10 mouse cellular contexts compared by ENCODE assay signal in genomic region chr6:28864684-28865083, GRCm38 (mm10). TPM values are rescaled to one million over a fixed set of nuclear protein-coding genes. Genes with fewer than 3 reads are reported as not detected.
DNase-seq lines count a peak whose midpoint lies in the region; ATAC-seq and TF ChIP-seq lines count a peak whose summit lies in the region.
"Had no signal": no experiment of that assay in that cellular context is flagged by ENCODE, and none has a peak within 500 bp of the region (broad histone marks: within the 10 kb centered on the region; RNA-seq: fewer than 3 reads in every experiment).

No protein-coding gene starts in this region.

- H3K9ac ChIP-seq in limb, embryonic 13.5 days = no peak overlapping the region
- H3K9ac ChIP-seq in hindbrain, embryonic 14.5 days = peak overlapping the region; percentile 36
- 0 out of 2 replicates have a peak overlapping the region, but pooled peaks have one; percentile 26 for H3K9ac ChIP-seq in midbrain, postnatal 0 days (replicated peaks; ENCODE audit: low read length, poor library complexity, severe bottlenecking)
- H3K9ac ChIP-seq: liver, embryonic 14.5 days; stomach, embryonic 15.5 days had no signal

- H3K27ac ChIP-seq in limb, embryonic 13.5 days = peak overlapping the region; percentile 48; the same call in 1 of the 2 replicates
- no peak overlapping the region for H3K27ac ChIP-seq in limb, embryonic 10.5 days
- peak overlapping the region; percentile 83 for H3K27ac ChIP-seq in hindbrain, embryonic 14.5 days
- peak overlapping the region; percentile 57 for H3K27ac ChIP-seq in midbrain, postnatal 0 days (ENCODE audit: low read depth, low read length)
- H3K27ac ChIP-seq: liver, embryonic 14.5 days; stomach, embryonic 15.5 days had no signal

- TF ChIP-seq CTCF in midbrain, postnatal 0 days (IDR thresholded peaks at IDR 0.05) = no peak

- ATAC-seq in limb, embryonic 13.5 days (ENCODE audit: low FRiP score, low read depth) = no peak
- ATAC-seq in hindbrain, embryonic 14.5 days (ENCODE audit: low FRiP score) = peak; percentile 67
- ATAC-seq in midbrain, postnatal 0 days (ENCODE audit: low FRiP score) = peak; percentile 59; the same call in 1 of the 2 replicates

- no peaks in the 10 kb centered on the region for H3K27me3 ChIP-seq in limb, embryonic 13.5 days
- H3K27me3 ChIP-seq in limb, embryonic 10.5 days (ENCODE audit: low read depth, poor library complexity, severe bottlenecking) = no peaks in the 10 kb centered on the region
- H3K27me3 ChIP-seq in hindbrain, embryonic 14.5 days (ENCODE audit: control insufficient read depth, insufficient read depth, low read length) = no peaks in the 10 kb centered on the region
- no peaks in the 10 kb centered on the region; the same call in 1 of the 2 replicates for H3K27me3 ChIP-seq in midbrain, postnatal 0 days (ENCODE audit: insufficient read depth, low read length)
- H3K27me3 ChIP-seq: stomach, embryonic 15.5 days had no signal

- DNase-seq in limb, embryonic 10.5 days (ENCODE audit: low spot score) = no peak
- peak; percentile 42 to 47 for DNase-seq in cerebellum, postnatal 14 days
- peak; percentile 66 for DNase-seq in hindbrain, embryonic 14.5 days (ENCODE audit: low spot score)
- peak; percentile 70 for DNase-seq in midbrain, postnatal 0 days (ENCODE audit: low spot score)
- DNase-seq in c-Kit-positive CD71-positive TER-119-positive erythroid progenitor cells, embryonic 14.5 days (ENCODE audit: low spot score) = no peak
- DNase-seq in testis, postnatal 14 days (ENCODE audit: low spot score) = no peak
- no peak for DNase-seq in embryo, embryonic 11 days

- no peak overlapping the region for H3K4me2 ChIP-seq in limb, embryonic 13.5 days (replicated peaks)
- no peak overlapping the region; the same call in 1 of the 2 replicates for H3K4me2 ChIP-seq in hindbrain, embryonic 14.5 days (replicated peaks)
- no peak overlapping the region for H3K4me2 ChIP-seq in midbrain, postnatal 0 days (ENCODE audit: low read depth, low read length, poor library complexity, severe bottlenecking)
- H3K4me2 ChIP-seq: stomach, embryonic 15.5 days had no signal

- H3K9me3 ChIP-seq in limb, embryonic 13.5 days = no peaks in the 10 kb centered on the region
- no peaks in the 10 kb centered on the region for H3K9me3 ChIP-seq in limb, embryonic 10.5 days (replicated peaks)
- H3K9me3 ChIP-seq in hindbrain, embryonic 14.5 days (ENCODE audit: control insufficient read depth, low read length) = no peaks in the 10 kb centered on the region
- H3K9me3 ChIP-seq in midbrain, postnatal 0 days (ENCODE audit: low read length) = no peaks in the 10 kb centered on the region
- H3K9me3 ChIP-seq: stomach, embryonic 15.5 days had no signal

- H3K36me3 ChIP-seq in limb, embryonic 13.5 days = no peaks in the 10 kb centered on the region
- no peaks in the 10 kb centered on the region for H3K36me3 ChIP-seq in limb, embryonic 10.5 days
- no peaks in the 10 kb centered on the region for H3K36me3 ChIP-seq in hindbrain, embryonic 14.5 days (replicated peaks; ENCODE audit: control insufficient read depth, insufficient read depth)
- no peaks in the 10 kb centered on the region for H3K36me3 ChIP-seq in midbrain, postnatal 0 days (ENCODE audit: insufficient read depth, low read length)
- H3K36me3 ChIP-seq: stomach, embryonic 15.5 days had no signal

- no peak overlapping the region for H3K4me3 ChIP-seq in limb, embryonic 13.5 days
- H3K4me3 ChIP-seq in limb, embryonic 10.5 days = no peak overlapping the region
- no peak overlapping the region for H3K4me3 ChIP-seq in hindbrain, embryonic 14.5 days (replicated peaks; ENCODE audit: low read length)
- no peak overlapping the region for H3K4me3 ChIP-seq in midbrain, postnatal 0 days (ENCODE audit: low read depth, low read length)
- H3K4me3 ChIP-seq: stomach, embryonic 15.5 days had no signal

- H3K4me1 ChIP-seq in limb, embryonic 13.5 days = peaks cover 16% of the 10 kb centered on the region
- peaks cover 19% of the 10 kb centered on the region for H3K4me1 ChIP-seq in limb, embryonic 10.5 days
- peaks cover 19% of the 10 kb centered on the region for H3K4me1 ChIP-seq in hindbrain, embryonic 14.5 days (replicated peaks; ENCODE audit: control insufficient read depth, insufficient read depth, low read length)
- H3K4me1 ChIP-seq in midbrain, postnatal 0 days (ENCODE audit: insufficient read depth, low read length) = peaks cover 12% of the 10 kb centered on the region

- WGBS in limb, embryonic 13.5 days = 36% methylated on average over 5 of the region's 5 CpGs
- 61% methylated on average over 5 of the region's 5 CpGs for WGBS in limb, embryonic 10.5 days
- WGBS in hindbrain, embryonic 14.5 days = 15% methylated on average over 5 of the region's 5 CpGs
- 28% methylated on average over 5 of the region's 5 CpGs for WGBS in midbrain, postnatal 0 days

RNA-seq across cellular contexts. Expression of gene Lrrc4, which starts 33.1 kb away (rescaled TPM):
- polyA plus RNA-seq in limb, embryonic 13.5 days (2015; fragmentation: Nextera tagmentation; extraction: Ambion mirVana) = 0.36 and 0.42 TPM in 2 replicates
- polyA plus RNA-seq in limb, embryonic 10.5 days (2016; fragmentation: Nextera tagmentation; extraction: Ambion mirVana) = 0.16 and 0.36 TPM in 2 replicates
- polyA plus RNA-seq in hindbrain, embryonic 14.5 days (2014; fragmentation: Nextera tagmentation; extraction: Ambion mirVana) = 9.6 and 10.4 TPM in 2 replicates
- total RNA-seq in midbrain, postnatal 0 days (2014; rRNA removed) = 45.0 and 61.2 TPM in 2 replicates
- 5.8 and 5.9 TPM in 2 replicates for polyA plus RNA-seq in midbrain, postnatal 0 days (2015; fragmentation: Nextera tagmentation; extraction: Ambion mirVana)

Comparison
In these comparisons a context has a peak if more than half of its experiments do, and no peak if none do; other contexts are left out.
1. DNase-seq: peak in cerebellum, postnatal 14 days (2 of 2), hindbrain, embryonic 14.5 days (single experiment) and midbrain, postnatal 0 days (single experiment); none in limb, embryonic 10.5 days (single experiment), c-Kit-positive CD71-positive TER-119-positive erythroid progenitor cells, embryonic 14.5 days (single experiment), testis, postnatal 14 days (single experiment) and embryo, embryonic 11 days (single experiment).